Mouse (Mus musculus) lung, adult 2 months (tissue): ENCODE results near the gene Padi3.

Experiments used
- CTCF ChIP-seq: fragments of 200-500 bp; IDR thresholded peaks from 2 replicates; pipeline ENCODE4 v1.5.1; 2011; ENCODE audit warnings: mild to moderate bottlenecking, low read length, control low read depth; ENCODE audit not compliant: insufficient read depth
- POLR2A ChIP-seq: fragments of 200-500 bp; IDR thresholded peaks from 2 replicates; pipeline ENCODE4 v1.6.1; 2011; ENCODE audit warnings: low read depth, mild to moderate bottlenecking, control low read depth, low read length, borderline replicate concordance; ENCODE audit errors: extremely low read depth

DNA sequence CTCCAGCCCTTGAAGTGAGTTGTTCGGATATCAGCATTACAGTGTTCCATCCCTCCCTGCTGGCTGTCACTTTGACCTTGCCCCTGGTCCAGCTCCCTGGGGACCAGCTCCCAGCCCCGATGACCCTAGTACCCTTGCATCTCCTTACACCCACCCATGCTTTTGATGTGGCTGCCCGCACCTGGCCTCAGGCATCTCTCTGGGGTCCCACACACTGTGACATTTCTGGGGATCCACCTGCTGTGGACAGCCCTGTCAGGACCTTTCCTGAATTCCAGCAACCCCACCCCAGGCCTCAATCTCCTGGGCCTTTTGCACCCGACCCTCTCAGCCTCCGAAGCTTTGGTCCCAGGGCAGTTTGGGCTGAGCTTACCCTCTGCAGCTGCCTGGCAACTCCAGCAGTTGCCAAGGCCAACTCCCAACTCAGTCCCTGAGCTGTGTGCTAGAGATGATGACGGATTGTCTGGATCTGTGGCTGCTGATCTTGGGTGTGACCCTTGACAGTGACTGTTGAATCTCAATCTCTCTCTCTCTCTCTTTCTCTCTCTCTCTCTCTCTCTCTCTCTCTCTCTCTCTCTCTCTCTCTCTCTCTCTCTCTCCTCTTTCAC lies 24.0 kb upstream of the Padi3 start:
- no peak for TF ChIP-seq CTCF
- no peak for TF ChIP-seq POLR2A
